Mouse (Mus musculus) hindbrain, postnatal 0 days (tissue): ENCODE data around the gene Slc9a5. TPM values are rescaled to one million over a fixed set of nuclear protein-coding genes. Genes with fewer than 3 reads are reported as not detected.

Experiments used
- ATAC-seq: fragments of 200-750 bp; cut with Nextera tagmentation; 2 replicates; pipeline ENCODE4 v1.8.0; 2017; ENCODE audit warnings: mild to moderate bottlenecking, moderate TSS enrichment, moderate library complexity
- DNase-seq: peaks from one replicate; pipeline ENCODE4 v3.0.0-alpha.2; 2015; ENCODE audit warnings: low spot score
- H3K27ac ChIP-seq: fragments of 300-500 bp; sonication (generic); 2 replicates; pipeline ENCODE4 v1.5.1; 2014; ENCODE audit warnings: mild to moderate bottlenecking
- H3K27me3 ChIP-seq: fragments of 300-500 bp; sonication (generic); 2 replicates; pipeline ENCODE4 v1.6.1; 2014; ENCODE audit warnings: low read length, mixed read lengths; ENCODE audit not compliant: insufficient read depth
- H3K36me3 ChIP-seq: fragments of 300-500 bp; sonication (generic); 2 replicates; pipeline ENCODE4 v1.6.1; 2014; ENCODE audit warnings: low read length, mixed read lengths; ENCODE audit not compliant: insufficient read depth
- H3K4me1 ChIP-seq: fragments of 300-500 bp; sonication (generic); 2 replicates; pipeline ENCODE4 v1.6.1; 2014; ENCODE audit warnings: antibody characterized with exemption, low read length, mixed read lengths; ENCODE audit not compliant: insufficient read depth
- H3K4me2 ChIP-seq: fragments of 300-500 bp; sonication (generic); 2 replicates; pipeline ENCODE4 v1.6.1; 2014; ENCODE audit warnings: low read depth, mild to moderate bottlenecking, low read length, moderate library complexity, mixed read lengths
- H3K4me3 ChIP-seq: fragments of 300-500 bp; sonication (generic); 2 replicates; pipeline ENCODE4 v1.5.1; 2014; ENCODE audit warnings: low read length
- H3K9ac ChIP-seq: fragments of 300-500 bp; sonication (generic); replicated peaks from 2 replicates; pipeline ENCODE4 v1.6.1; 2014; ENCODE audit warnings: mild to moderate bottlenecking, low read length, moderate library complexity, mixed read lengths
- H3K9me3 ChIP-seq: fragments of 300-500 bp; sonication (generic); 2 replicates; pipeline ENCODE4 v1.6.1; 2016; ENCODE audit warnings: low read length, mixed read lengths
- CTCF ChIP-seq: IDR thresholded peaks from 2 replicates; pipeline ENCODE4 v1.5.1; 2016; ENCODE audit warnings: antibody characterized with exemption, control low read depth, low read depth
- WGBS: fragments of 180-500 bp; shearing (Covaris S2); extraction: QIAGEN DNeasy Blood & Tissue Kit; methylation state at CpG from one replicate; pipeline ENCODE4 v1.1.7; 2014; 5-methylcytosine and 5-hydroxymethylcytosine counted together
- polyA plus RNA-seq: library from polyadenylated mRNA; unstranded; fragments of >200 nt; fragmentation: Nextera tagmentation; extraction: Ambion mirVana; gene quantifications from 2 replicates; pipeline ENCODE4 v1.2.1, GENCODE M21; 2015
- total RNA-seq: library from RNA; depleted of rRNA; stranded (reverse); fragments of >200 nt; gene quantifications from 2 replicates; pipeline ENCODE4 v1.2.3, GENCODE M21; 2014

Gene Slc9a5
- total and polyA plus RNA-seq, 2 experiments from 2014 or later: 10.6 to 28.6 TPM

- no peak for TF ChIP-seq CTCF
- no peaks in the 10 kb centered on the region for H3K36me3 ChIP-seq
- WGBS: 55% methylated on average over 32 of the region's 32 CpGs
- no peaks in the 10 kb centered on the region for H3K27me3 ChIP-seq
- no peak overlapping the region for H3K9ac ChIP-seq
- ATAC-seq (peak; percentile 67), DNase-seq (peak; percentile 51)
- no peak overlapping the region for H3K4me3 ChIP-seq
- peak overlapping the region; percentile 1; the same call in 1 of the 2 replicates for H3K4me2 ChIP-seq
- no peak overlapping the region for H3K27ac ChIP-seq
- H3K9me3 ChIP-seq: no peaks in the 10 kb centered on the region
- no peaks in the 10 kb centered on the region for H3K4me1 ChIP-seq
Measured at GRCm38 (mm10) chr8:105336373-105337130, 12.1 kb upstream of the Slc9a5 start.

DNA sequence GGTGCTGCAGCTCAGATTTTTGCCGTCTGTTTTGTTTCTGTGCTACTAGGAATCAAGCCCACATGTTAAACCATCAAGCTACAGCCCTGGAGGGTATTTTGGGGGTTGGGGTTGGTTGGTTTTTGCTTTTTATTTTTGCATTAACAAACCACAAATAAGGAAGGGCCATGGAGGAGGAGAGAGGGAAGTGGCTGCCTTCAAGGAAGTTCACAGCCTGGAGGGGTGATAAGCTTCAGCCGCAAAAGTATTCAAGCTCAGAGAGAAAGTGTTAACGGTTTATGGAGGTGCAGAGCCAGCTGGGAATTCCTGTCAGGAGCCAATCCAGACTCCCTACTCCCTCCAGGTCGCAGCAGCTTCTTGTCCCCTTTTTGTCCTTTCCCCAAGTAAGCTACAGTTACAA lies 9.7 kb upstream of the Slc9a5 start:
- no peaks in the 10 kb centered on the region for H3K27me3 ChIP-seq
- H3K4me3 ChIP-seq: no peak overlapping the region
- H3K4me2 ChIP-seq: no peak overlapping the region
- no peak for DNase-seq
- 72% methylated on average over 4 of the region's 4 CpGs for WGBS
- H3K9ac ChIP-seq: no peak overlapping the region
- no peak for TF ChIP-seq CTCF
- H3K36me3 ChIP-seq: no peaks in the 10 kb centered on the region
- ATAC-seq: no peak
- H3K9me3 ChIP-seq: no peaks in the 10 kb centered on the region
- no peak overlapping the region for H3K27ac ChIP-seq
- H3K4me1 ChIP-seq: no peaks in the 10 kb centered on the region

DNA sequence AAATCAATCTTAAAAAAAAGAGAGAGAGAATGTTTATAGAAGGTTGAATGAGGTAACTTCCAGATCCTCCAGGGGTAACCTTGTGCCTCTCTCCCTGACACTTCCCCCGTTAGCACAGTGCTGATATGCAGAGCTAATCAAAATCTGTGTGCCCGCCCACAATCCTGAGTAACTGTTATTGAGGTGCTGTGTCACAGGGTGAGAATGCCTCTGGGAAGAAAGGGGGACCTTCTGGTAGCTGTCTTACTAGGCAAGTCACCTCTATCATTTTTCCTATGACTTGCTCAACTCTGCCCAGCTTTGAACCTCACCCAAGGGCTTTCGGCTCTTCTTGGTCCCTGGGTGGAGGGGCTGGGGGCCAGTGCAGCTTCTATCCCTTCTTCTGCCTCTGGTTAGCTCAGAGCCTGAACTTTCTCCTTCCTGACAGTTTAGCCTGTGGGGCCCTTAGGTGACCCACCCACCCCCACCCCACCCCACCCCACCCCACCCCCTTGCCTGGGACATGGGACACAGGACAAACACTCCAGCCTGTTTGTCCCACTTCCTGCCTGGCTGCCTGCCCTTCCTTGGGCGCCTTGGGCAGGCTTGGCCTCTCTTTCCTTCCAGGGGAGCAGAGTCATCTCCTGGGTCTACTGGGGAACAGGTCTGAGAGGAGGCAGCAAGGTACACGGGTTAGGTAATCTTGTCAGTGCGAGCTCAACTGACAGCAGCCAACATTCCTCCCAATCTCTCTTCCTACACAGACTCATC lies 8.6 kb upstream of the Slc9a5 start:
- H3K4me3 ChIP-seq: no peak overlapping the region
- no peaks in the 10 kb centered on the region for H3K9me3 ChIP-seq
- no peak overlapping the region for H3K4me2 ChIP-seq
- no peaks in the 10 kb centered on the region for H3K27me3 ChIP-seq
- H3K36me3 ChIP-seq: no peaks in the 10 kb centered on the region
- TF ChIP-seq CTCF: no peak
- no peak for ATAC-seq
- no peak overlapping the region for H3K27ac ChIP-seq
- WGBS: 81% methylated on average over 6 of the region's 6 CpGs
- no peaks in the 10 kb centered on the region for H3K4me1 ChIP-seq
- no peak for DNase-seq
- H3K9ac ChIP-seq: no peak overlapping the region

DNA sequence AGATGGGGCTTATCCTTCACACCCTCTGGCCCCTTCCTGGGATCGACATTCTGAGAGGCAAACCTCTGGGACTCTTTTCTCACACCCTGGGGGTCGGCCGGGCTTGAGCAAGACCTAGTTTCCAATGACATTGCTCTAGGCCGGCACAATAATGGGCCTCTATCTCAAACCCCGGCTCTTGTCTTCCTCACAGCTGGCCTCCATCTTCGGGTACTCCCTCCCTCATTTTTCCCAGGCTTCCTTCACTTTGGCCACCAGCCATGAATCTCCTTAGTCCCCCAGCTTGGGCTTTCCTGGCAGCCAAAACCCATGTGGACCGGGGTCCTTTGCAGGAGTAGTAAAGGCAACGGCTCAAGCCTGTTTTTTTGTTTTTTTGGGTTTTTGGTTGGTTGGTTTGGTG lies 7.2 kb upstream of the Slc9a5 start:
- no peak overlapping the region for H3K9ac ChIP-seq
- no peak for TF ChIP-seq CTCF
- 29% methylated on average over 8 of the region's 8 CpGs for WGBS
- H3K4me2 ChIP-seq: no peak overlapping the region
- ATAC-seq: 0 out of 2 replicates have a peak, but pooled peaks have one; percentile 3
- H3K4me1 ChIP-seq: 0 out of 2 replicates have a peak, but pooled peaks cover under 1% of the 10 kb centered on the region
- H3K27me3 ChIP-seq: no peaks in the 10 kb centered on the region
- no peaks in the 10 kb centered on the region for H3K36me3 ChIP-seq
- DNase-seq: peak; percentile 62
- H3K9me3 ChIP-seq: no peaks in the 10 kb centered on the region
- no peak overlapping the region for H3K4me3 ChIP-seq
- no peak overlapping the region for H3K27ac ChIP-seq

- DNase-seq: no peak
- no peak for ATAC-seq
Measured at GRCm38 (mm10) chr8:105342768-105343167, 5.9 kb upstream of the Slc9a5 start.

DNA sequence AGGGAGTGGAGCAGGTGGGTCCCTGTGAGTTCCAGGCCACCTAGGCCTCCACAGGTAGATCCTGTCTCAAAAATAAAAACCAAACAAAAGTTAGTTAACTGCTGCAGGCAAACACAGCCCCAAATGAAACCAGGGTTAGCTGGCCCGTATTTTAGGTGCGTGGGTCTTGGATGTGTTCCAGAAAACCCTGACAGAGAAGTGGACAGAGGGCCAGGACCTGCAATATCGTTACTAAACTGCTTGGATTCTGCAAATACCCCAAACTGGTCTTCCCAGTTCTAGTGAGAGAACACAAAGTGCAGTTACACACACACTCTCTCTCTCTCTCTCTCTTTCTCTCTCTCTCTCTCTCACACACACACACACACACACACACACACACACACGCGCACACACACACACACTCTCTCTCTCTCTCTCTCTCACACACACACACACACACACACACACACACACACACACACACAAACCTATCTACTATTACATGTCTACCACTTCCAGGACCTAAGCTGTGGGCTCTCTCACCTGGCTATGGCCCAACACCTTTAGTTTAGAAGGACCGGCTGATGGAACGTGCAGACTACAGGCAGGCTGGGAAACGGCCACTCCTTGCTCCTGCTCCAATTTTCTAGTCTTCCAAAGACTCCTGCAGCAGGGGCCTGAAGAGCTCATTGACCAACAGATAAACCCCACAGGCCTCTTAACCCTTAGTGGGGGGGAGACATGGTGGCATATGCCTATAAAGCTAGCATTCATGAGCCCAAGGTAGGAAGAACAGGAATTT lies 4.7 kb upstream of the Slc9a5 start:
- Histone ChIP-seq H3K9ac (no peak overlapping the region), H3K4me1 (peaks cover 7% of the 10 kb centered on the region; the same call in 1 of the 2 replicates), H3K27ac (no peak overlapping the region), H3K4me3 (no peak overlapping the region), H3K4me2 (no peak overlapping the region), H3K36me3 (no peaks in the 10 kb centered on the region), H3K9me3 (no peaks in the 10 kb centered on the region), H3K27me3 (no peaks in the 10 kb centered on the region)
- ATAC-seq (no peak), DNase-seq (no peak)
- no peak for TF ChIP-seq CTCF
- WGBS: 58% methylated on average over 8 of the region's 8 CpGs

More at GRCm38 (mm10) chr8:105342768-105343167, 5.9 kb upstream of the Slc9a5 start:
- no peak overlapping the region for H3K4me3 ChIP-seq
- TF ChIP-seq CTCF: no peak
- no peak overlapping the region for H3K4me2 ChIP-seq
- peaks cover 7% of the 10 kb centered on the region; the same call in 1 of the 2 replicates for H3K4me1 ChIP-seq
- no peak overlapping the region for H3K27ac ChIP-seq
- no peaks in the 10 kb centered on the region for H3K27me3 ChIP-seq
- H3K9me3 ChIP-seq: no peaks in the 10 kb centered on the region
- WGBS: 78% methylated on average over 4 of the region's 4 CpGs
- no peak overlapping the region for H3K9ac ChIP-seq
- no peaks in the 10 kb centered on the region for H3K36me3 ChIP-seq
